Mouse (Mus musculus): Measurements from ENCODE around the gene H2-M9. TPM values are rescaled to one million over a fixed set of nuclear protein-coding genes. Genes with fewer than 3 reads are reported as not detected.

H2-M9 gene
- polyA plus RNA-seq (2016; fragmentation: Nextera tagmentation; extraction: Ambion mirVana): not detected in 2 replicates

GRCm38 (mm10) chr17:36642566-36642965 is at the start of gene H2-M9:
TSS of gene H2-M9 (minus strand) at chr17:36642666.
- WGBS (ENCODE audit: insufficient replicate concordance): 62% methylated on average over 3 of the region's 3 CpGs
- ATAC-seq: no peak
- no peak within 1 kb of the TSS for H3K4me3 ChIP-seq

GRCm38 (mm10) chr17:36672119-36672518 is 29.7 kb upstream of the H2-M9 start, which contains the start of gene H2-M1:
TSS of gene H2-M1 (minus strand) at chr17:36672219.
- Histone ChIP-seq H3K4me2 (no peak within 1 kb of the TSS), H3K27me3 (replicated peaks) (no peaks in the 10 kb centered on the region), H3K27ac (no peak within 1 kb of the TSS), H3K9ac (no peak within 1 kb of the TSS), H3K9me3 (replicated peaks) (no peaks in the 10 kb centered on the region), H3K36me3 (no peaks in the 10 kb centered on the region), H3K4me1 (no peaks in the 10 kb centered on the region), H3K4me3 (no peak within 1 kb of the TSS)
- 43% methylated on average over 3 of the region's 3 CpGs for WGBS (ENCODE audit: insufficient replicate concordance)
- no peak for ATAC-seq

More at GRCm38 (mm10) chr17:36642566-36642965, at the start of gene H2-M9:
- Histone ChIP-seq H3K9ac (no peak within 1 kb of the TSS), H3K4me2 (no peak within 1 kb of the TSS), H3K27me3 (replicated peaks) (no peaks in the 10 kb centered on the region), H3K4me1 (no peaks in the 10 kb centered on the region), H3K9me3 (replicated peaks) (0 out of 2 replicates have a peak, but pooled peaks cover 3% of the 10 kb centered on the region), H3K36me3 (no peaks in the 10 kb centered on the region), H3K27ac (no peak within 1 kb of the TSS)

Other genes starting within 250 kb of the H2-M9 start
- not detected in 2 replicates for gene H2-M10.4, start 180.3 kb downstream of the H2-M9 start, polyA plus RNA-seq (2016; fragmentation: Nextera tagmentation; extraction: Ambion mirVana)
- gene H2-M11, start 95.6 kb downstream of the H2-M9 start, polyA plus RNA-seq (2016; fragmentation: Nextera tagmentation; extraction: Ambion mirVana): not detected in 2 replicates
- not detected in 2 replicates for gene H2-M1, start 29.6 kb upstream of the H2-M9 start, polyA plus RNA-seq (2016; fragmentation: Nextera tagmentation; extraction: Ambion mirVana)
- gene H2-M10.5, start 130.2 kb upstream of the H2-M9 start, polyA plus RNA-seq (2016; fragmentation: Nextera tagmentation; extraction: Ambion mirVana): not detected in 2 replicates
- not detected in 2 replicates for gene H2-M10.6, start 169.5 kb upstream of the H2-M9 start, polyA plus RNA-seq (2016; fragmentation: Nextera tagmentation; extraction: Ambion mirVana)
- gene Trim26, start 194.5 kb upstream of the H2-M9 start, polyA plus RNA-seq (2016; fragmentation: Nextera tagmentation; extraction: Ambion mirVana): 14.4 and 16.2 TPM in 2 replicates
- 0.38 and 0.43 TPM in 2 replicates for gene Trim15, start 224.5 kb upstream of the H2-M9 start, polyA plus RNA-seq (2016; fragmentation: Nextera tagmentation; extraction: Ambion mirVana)
- 227 and 235 TPM in 2 replicates for gene Trim10, start 226.9 kb upstream of the H2-M9 start, polyA plus RNA-seq (2016; fragmentation: Nextera tagmentation; extraction: Ambion mirVana)
- gene Trim40, start 247.5 kb upstream of the H2-M9 start, polyA plus RNA-seq (2016; fragmentation: Nextera tagmentation; extraction: Ambion mirVana): not detected in 2 replicates